Mouse (Mus musculus) liver, postnatal 0 days (tissue): ENCODE results near the gene Psd.

Experiments used
- CTCF ChIP-seq: sonication (generic); IDR thresholded peaks from 2 replicates; pipeline ENCODE4 v1.5.1; 2016; ENCODE audit warnings: antibody characterized with exemption, low read depth
- EP300 ChIP-seq: IDR thresholded peaks from 2 replicates; pipeline ENCODE4 v1.6.1; 2016; ENCODE audit warnings: antibody characterized with exemption, low read depth, mild to moderate bottlenecking

DNA sequence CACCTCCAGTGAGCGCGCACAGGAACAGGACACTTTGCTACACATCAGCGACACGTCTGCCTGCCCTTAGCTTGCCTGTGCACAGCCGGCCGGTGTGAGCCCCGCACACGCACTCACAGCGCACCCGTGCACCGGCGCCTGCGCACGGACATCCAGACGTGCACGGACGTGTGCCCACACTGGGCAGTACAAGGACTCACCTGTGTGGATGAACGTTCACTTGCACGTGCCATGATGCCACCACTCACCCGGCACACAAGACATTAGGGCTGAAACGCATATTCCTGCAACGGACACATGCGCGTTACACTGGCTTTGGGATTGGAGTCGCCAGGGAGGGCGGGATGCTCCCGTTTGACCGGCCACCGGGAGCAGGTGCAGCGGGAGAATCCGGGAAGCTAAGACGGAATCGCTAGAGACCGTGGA, 22.0 kb downstream of the Psd start:
- no peak for TF ChIP-seq CTCF
- TF ChIP-seq EP300: no peak
